Comparison of ENCODE assay signal across 13 mouse cellular contexts in the genomic region with DNA sequence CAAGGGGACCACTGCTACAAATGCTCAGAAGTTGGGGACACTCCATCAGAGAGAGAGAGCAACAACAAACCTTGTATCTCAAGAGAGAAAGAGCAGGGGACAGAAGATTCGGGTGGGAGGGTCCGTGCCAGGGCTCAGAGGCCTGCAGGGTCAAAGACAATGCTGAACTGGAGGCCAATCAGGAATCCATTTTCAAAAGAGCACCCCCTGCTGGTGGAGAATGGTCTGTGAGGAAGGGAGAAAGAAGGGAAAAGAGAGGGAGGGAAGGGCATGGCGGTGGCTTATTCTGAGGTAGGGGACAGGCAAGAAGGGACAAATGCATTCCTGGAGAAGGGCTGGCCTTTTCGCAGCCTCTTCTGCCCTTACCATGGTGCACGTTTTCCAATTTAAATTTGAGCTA.
A peak's percentile ranks its signal among the peaks of the same experiment; 100 is the strongest.
DNase-seq lines count a peak whose midpoint lies in the region; ATAC-seq and TF ChIP-seq lines count a peak whose summit lies in the region.
"Had no signal": no experiment of that assay in that cellular context is flagged by ENCODE, and none has a peak within 500 bp of the region (broad histone marks: within the 10 kb centered on the region; RNA-seq: fewer than 3 reads in every experiment).

No protein-coding gene starts in this region.

- no peaks in the 10 kb centered on the region for H3K4me1 ChIP-seq in heart, postnatal 0 days (ENCODE audit: control insufficient read depth, insufficient read depth)
- no peaks in the 10 kb centered on the region for H3K4me1 ChIP-seq in midbrain, embryonic 11.5 days (ENCODE audit: control insufficient read depth, insufficient read depth, low read length)
- no peaks in the 10 kb centered on the region; the same call in 1 of the 2 replicates for H3K4me1 ChIP-seq in midbrain, embryonic 14.5 days (ENCODE audit: control insufficient read depth, insufficient read depth, low read length)
- H3K4me1 ChIP-seq: liver, embryonic 15.5 days had no signal

- no peaks in the 10 kb centered on the region for H3K36me3 ChIP-seq in heart, postnatal 0 days (replicated peaks; ENCODE audit: control insufficient read depth, insufficient read depth, low read length)
- H3K36me3 ChIP-seq in midbrain, embryonic 11.5 days (ENCODE audit: control insufficient read depth, insufficient read depth, low read length): no peaks in the 10 kb centered on the region
- H3K36me3 ChIP-seq in midbrain, embryonic 14.5 days (ENCODE audit: control insufficient read depth, insufficient read depth, low read length): no peaks in the 10 kb centered on the region
- H3K36me3 ChIP-seq: G1E; liver, embryonic 15.5 days; neural tube, embryonic 13.5 days had no signal

- TF ChIP-seq EP300 in heart, postnatal 0 days (IDR thresholded peaks at IDR 0.05; ENCODE audit: low read depth): no peak

- H3K9me3 ChIP-seq in heart, postnatal 0 days (replicated peaks; ENCODE audit: control insufficient read depth, low read length): no peaks in the 10 kb centered on the region
- no peaks in the 10 kb centered on the region for H3K9me3 ChIP-seq in midbrain, embryonic 11.5 days (ENCODE audit: control insufficient read depth, low read length)
- no peaks in the 10 kb centered on the region for H3K9me3 ChIP-seq in midbrain, embryonic 14.5 days (ENCODE audit: control insufficient read depth, low read length)
- H3K9me3 ChIP-seq: liver, embryonic 15.5 days; neural tube, embryonic 13.5 days had no signal

- TF ChIP-seq CTCF in heart, postnatal 0 days (IDR thresholded peaks at IDR 0.05; ENCODE audit: low read depth): peak; percentile 14

- whole genome bisulfite sequencing in heart, postnatal 0 days: 84% methylated on average over 5 of the region's 5 CpGs
- 60% methylated on average over 5 of the region's 5 CpGs for WGBS in midbrain, embryonic 11.5 days
- 63% methylated on average over 5 of the region's 5 CpGs for WGBS in midbrain, embryonic 14.5 days

- no peak for ATAC-seq in heart, postnatal 0 days (ENCODE audit: insufficient read depth, low read depth)
- no peak for ATAC-seq in midbrain, embryonic 11.5 days (ENCODE audit: low FRiP score)
- ATAC-seq in midbrain, embryonic 14.5 days (ENCODE audit: low FRiP score, low TSS enrichment): no peak
- peak; percentile 52; the same call in 1 of the 2 replicates for ATAC-seq in granulocyte monocyte progenitor cell, adult 5-6 weeks (replicated peaks; ENCODE audit: poor library complexity, severe bottlenecking)
- ATAC-seq: forebrain, embryonic 14.5 days had no signal

- H3K27ac ChIP-seq in heart, postnatal 0 days (ENCODE audit: low read depth): no peak overlapping the region
- H3K27ac ChIP-seq in midbrain, embryonic 11.5 days (ENCODE audit: low read depth, low read length): no peak overlapping the region
- H3K27ac ChIP-seq in midbrain, embryonic 14.5 days (replicated peaks; ENCODE audit: low read depth, low read length): no peak overlapping the region
- H3K27ac ChIP-seq: liver, embryonic 15.5 days; neural tube, embryonic 13.5 days had no signal

- no peak overlapping the region for H3K4me2 ChIP-seq in heart, postnatal 0 days (ENCODE audit: low read depth, low read length)
- no peak overlapping the region for H3K4me2 ChIP-seq in midbrain, embryonic 11.5 days
- H3K4me2 ChIP-seq in midbrain, embryonic 14.5 days (ENCODE audit: low read length): no peak overlapping the region
- H3K4me2 ChIP-seq: liver, embryonic 15.5 days; neural tube, embryonic 13.5 days had no signal

- DNase-seq in heart, postnatal 0 days (ENCODE audit: low spot score): no peak
- DNase-seq in heart, postnatal 14 days: no peak
- DNase-seq in midbrain, embryonic 11.5 days (ENCODE audit: low spot score, missing footprints): peak; percentile 87
- DNase-seq in midbrain, embryonic 14.5 days: no peak
- peak; percentile 10 for DNase-seq in thymus, postnatal 0 days (ENCODE audit: low spot score)
- DNase-seq in right cerebral cortex, postnatal 4 days: no peak
- DNase-seq in frontal cortex, postnatal 14 days (ENCODE audit: low spot score in 2 of 2): no peak
- DNase-seq: adrenal gland, postnatal 36 days had no signal

- H3K9ac ChIP-seq in heart, postnatal 0 days (replicated peaks; ENCODE audit: low read depth, low read length): no peak overlapping the region
- no peak overlapping the region for H3K9ac ChIP-seq in midbrain, embryonic 11.5 days (ENCODE audit: low read length)
- no peak overlapping the region for H3K9ac ChIP-seq in midbrain, embryonic 14.5 days (replicated peaks; ENCODE audit: low read length)
- H3K9ac ChIP-seq: liver, embryonic 15.5 days; neural tube, embryonic 13.5 days had no signal

- H3K4me3 ChIP-seq in heart, postnatal 0 days (ENCODE audit: low read depth, low read length): no peak overlapping the region
- H3K4me3 ChIP-seq in midbrain, embryonic 11.5 days (ENCODE audit: low read depth, low read length): no peak overlapping the region
- H3K4me3 ChIP-seq in midbrain, embryonic 14.5 days (replicated peaks; ENCODE audit: low read depth, low read length): no peak overlapping the region
- H3K4me3 ChIP-seq: liver, embryonic 15.5 days; neural tube, embryonic 13.5 days had no signal

- H3K27me3 ChIP-seq in heart, postnatal 0 days (ENCODE audit: control insufficient read depth, insufficient read depth, low read length): no peaks in the 10 kb centered on the region
- H3K27me3 ChIP-seq in midbrain, embryonic 11.5 days (ENCODE audit: control insufficient read depth, insufficient read depth, low read length): no peaks in the 10 kb centered on the region
- H3K27me3 ChIP-seq in midbrain, embryonic 14.5 days (ENCODE audit: control insufficient read depth, insufficient read depth, low read length): no peaks in the 10 kb centered on the region
- H3K27me3 ChIP-seq: liver, embryonic 15.5 days; neural tube, embryonic 13.5 days had no signal

- intact Hi-C loops in heart, postnatal 14 days (cut with DNase I): no loop called here

Comparison
In these comparisons a context has a peak if more than half of its experiments do, and no peak if none do; other contexts are left out.
1. DNase-seq: peak in midbrain, embryonic 11.5 days (single experiment) and thymus, postnatal 0 days (single experiment); none in heart, postnatal 0 days (single experiment), heart, postnatal 14 days (0 of 2), midbrain, embryonic 14.5 days (single experiment), right cerebral cortex, postnatal 4 days (single experiment) and frontal cortex, postnatal 14 days (0 of 2).